Mouse (Mus musculus) forebrain, postnatal 0 days (tissue): ENCODE results near the gene Tmcc2. TPM values are rescaled to one million over a fixed set of nuclear protein-coding genes. Genes with fewer than 3 reads are reported as not detected.
A peak's percentile ranks its signal among the peaks of the same experiment; 100 is the strongest.

Experiments used
- ATAC-seq: fragments of 200-750 bp; cut with Nextera tagmentation; 2 replicates; pipeline ENCODE4 v1.8.0; 2017; ENCODE audit warnings: mild to moderate bottlenecking, moderate library complexity
- DNase-seq: peaks from one replicate; pipeline ENCODE4 v3.0.0-alpha.2; 2015
- H3K27ac ChIP-seq: fragments of 300-500 bp; sonication (generic); 2 replicates; pipeline ENCODE4 v1.5.1; 2014; ENCODE audit warnings: low read depth, mild to moderate bottlenecking, antibody characterized with exemption, low read length, moderate library complexity, mixed read lengths
- H3K27me3 ChIP-seq: fragments of 300-500 bp; sonication (generic); 2 replicates; pipeline ENCODE4 v1.6.1; 2014; ENCODE audit warnings: mild to moderate bottlenecking, low read length, mixed read lengths; ENCODE audit not compliant: insufficient read depth
- H3K36me3 ChIP-seq: fragments of 300-500 bp; sonication (generic); 2 replicates; pipeline ENCODE4 v1.6.1; 2014; ENCODE audit warnings: mild to moderate bottlenecking, moderate library complexity; ENCODE audit not compliant: insufficient read depth
- H3K4me1 ChIP-seq: fragments of 300-500 bp; sonication (generic); 2 replicates; pipeline ENCODE4 v1.6.1; 2014; ENCODE audit warnings: antibody characterized with exemption; ENCODE audit not compliant: insufficient read depth
- H3K4me2 ChIP-seq: fragments of 300-500 bp; sonication (generic); 2 replicates; pipeline ENCODE4 v1.6.1; 2014; ENCODE audit warnings: low read depth, mild to moderate bottlenecking, moderate library complexity
- H3K4me3 ChIP-seq: fragments of 300-500 bp; sonication (generic); 2 replicates; pipeline ENCODE4 v1.5.1; 2014; ENCODE audit warnings: low read depth, low read length, mixed read lengths
- H3K9ac ChIP-seq: fragments of 300-500 bp; sonication (generic); 2 replicates; pipeline ENCODE4 v1.6.1; 2014; ENCODE audit warnings: mild to moderate bottlenecking
- H3K9me3 ChIP-seq: fragments of 300-500 bp; sonication (generic); 2 replicates; pipeline ENCODE4 v1.6.1; 2016; ENCODE audit warnings: low read length
- CTCF ChIP-seq: sonication (generic); IDR thresholded peaks from 2 replicates; pipeline ENCODE4 v1.5.1; 2016; ENCODE audit warnings: antibody characterized with exemption, control low read depth, low read depth
- whole genome bisulfite sequencing: fragments of 180-500 bp; shearing (Covaris S2); extraction: QIAGEN DNeasy Blood & Tissue Kit; methylation state at CpG from one replicate; pipeline ENCODE4 v1.1.7; 2014; 5-methylcytosine and 5-hydroxymethylcytosine counted together
- polyA plus RNA-seq: library from polyadenylated mRNA; unstranded; fragments of >200 nt; fragmentation: Nextera tagmentation; extraction: Ambion mirVana; gene quantifications from 2 replicates; pipeline ENCODE4 v1.2.1, GENCODE M21; 2015
- total RNA-seq: library from RNA; depleted of rRNA; stranded (reverse); fragments of >200 nt; gene quantifications from 2 replicates; pipeline ENCODE4 v1.2.3, GENCODE M21; 2014

The Tmcc2 gene
- total and polyA plus RNA-seq, 2 experiments from 2014 or later, result 41.9 to 104 TPM

DNA sequence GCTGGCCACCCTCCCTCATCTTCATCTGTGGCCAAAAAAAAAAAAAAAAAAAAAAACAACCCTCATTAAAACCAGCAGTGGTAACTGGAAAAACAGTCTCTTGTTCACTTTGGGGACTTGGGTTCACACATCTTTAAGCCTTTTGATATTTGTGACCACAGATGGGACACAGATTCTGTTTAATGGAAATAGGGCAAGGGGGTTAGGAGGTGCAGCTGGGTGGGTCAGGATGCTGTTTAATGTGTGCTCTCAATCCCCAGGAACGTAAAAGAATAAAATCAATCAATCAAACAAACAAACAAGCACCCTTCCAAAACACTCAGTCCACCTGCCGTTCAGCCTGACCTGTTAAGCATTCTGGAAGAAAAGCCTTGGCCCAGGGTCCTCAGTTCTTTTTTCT is 57.9 kb downstream of the Tmcc2 start:
- no peak overlapping the region for H3K27ac ChIP-seq
- peaks cover 10% of the 10 kb centered on the region for H3K36me3 ChIP-seq
- no peak overlapping the region for H3K4me2 ChIP-seq
- H3K4me1 ChIP-seq, result no peaks in the 10 kb centered on the region
- no peak for TF ChIP-seq CTCF
- ATAC-seq, result no peak
- no peaks in the 10 kb centered on the region for H3K9me3 ChIP-seq
- H3K9ac ChIP-seq, result no peak overlapping the region
- no peak for DNase-seq
- H3K4me3 ChIP-seq, result no peak overlapping the region
- WGBS, result 8% methylated on average over 2 of the region's 2 CpGs
- H3K27me3 ChIP-seq, result no peaks in the 10 kb centered on the region

GRCm38 (mm10) chr1:132331283-132331682 is 59.8 kb downstream of the Tmcc2 start:
- Histone ChIP-seq H3K36me3 (peaks cover 10% of the 10 kb centered on the region), H3K4me1 (peaks cover 7% of the 10 kb centered on the region; the same call in 1 of the 2 replicates)

DNA sequence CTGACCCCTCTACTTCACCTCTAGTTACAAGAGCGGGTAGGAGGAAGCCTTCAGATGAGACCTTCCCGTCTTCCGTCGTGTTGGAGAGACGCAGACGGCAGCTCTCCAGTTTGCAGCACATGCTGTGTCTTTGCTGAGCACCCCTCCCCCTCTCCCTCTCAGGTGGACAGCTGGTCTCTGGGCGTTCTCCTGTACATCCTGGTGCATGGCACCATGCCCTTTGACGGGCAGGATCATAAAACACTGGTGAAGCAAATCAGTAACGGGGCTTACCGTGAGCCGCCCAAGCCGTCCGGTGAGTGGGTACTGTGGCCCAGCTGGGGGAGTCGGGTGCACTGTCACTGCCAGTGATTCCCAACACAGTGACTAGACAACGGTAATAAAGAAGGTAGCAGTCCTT is 60.7 kb downstream of the Tmcc2 start:
- peaks cover 7% of the 10 kb centered on the region; the same call in 1 of the 2 replicates for H3K4me1 ChIP-seq
- no peak overlapping the region for H3K9ac ChIP-seq
- 70% methylated on average over 15 of the region's 15 CpGs for WGBS
- DNase-seq (no peak), ATAC-seq (no peak)
- H3K4me3 ChIP-seq, result no peak overlapping the region
- no peaks in the 10 kb centered on the region for H3K9me3 ChIP-seq
- no peaks in the 10 kb centered on the region for H3K27me3 ChIP-seq
- H3K27ac ChIP-seq, result no peak overlapping the region
- no peak for TF ChIP-seq CTCF
- H3K36me3 ChIP-seq, result peaks cover 10% of the 10 kb centered on the region
- H3K4me2 ChIP-seq, result no peak overlapping the region

More at GRCm38 (mm10) chr1:132331283-132331682, 59.8 kb downstream of the Tmcc2 start:
- Histone ChIP-seq H3K27ac (no peak overlapping the region), H3K9me3 (no peaks in the 10 kb centered on the region), H3K4me3 (no peak overlapping the region), H3K27me3 (no peaks in the 10 kb centered on the region), H3K9ac (no peak overlapping the region), H3K4me2 (no peak overlapping the region)
- DNase-seq (no peak), ATAC-seq (no peak)
- no peak for TF ChIP-seq CTCF
- 85% methylated on average over 17 of the region's 17 CpGs for WGBS

DNA sequence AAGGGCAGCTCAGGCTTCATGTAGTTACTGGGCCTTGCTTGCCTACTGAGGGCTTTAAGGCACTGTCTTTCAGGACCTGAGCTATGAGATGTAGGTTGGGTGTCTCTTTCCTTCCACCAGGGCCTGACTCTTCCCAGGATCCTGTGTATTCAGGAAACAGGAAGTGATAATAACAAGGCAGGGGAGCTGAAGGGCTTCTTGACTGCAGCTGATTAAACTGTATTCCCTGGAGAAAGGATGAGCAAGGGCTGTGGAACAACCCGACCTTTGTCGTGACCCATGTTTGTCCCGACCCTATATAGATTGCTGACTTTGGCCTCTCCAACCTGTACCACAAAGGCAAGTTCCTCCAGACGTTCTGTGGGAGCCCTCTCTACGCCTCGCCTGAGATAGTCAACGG is 61.4 kb downstream of the Tmcc2 start:
- Histone ChIP-seq H3K4me1 (peaks cover 7% of the 10 kb centered on the region; the same call in 1 of the 2 replicates), H3K27ac (no peak overlapping the region), H3K36me3 (peaks cover 10% of the 10 kb centered on the region), H3K27me3 (no peaks in the 10 kb centered on the region), H3K4me3 (no peak overlapping the region), H3K9me3 (no peaks in the 10 kb centered on the region), H3K9ac (no peak overlapping the region), H3K4me2 (no peak overlapping the region)
- no peak for TF ChIP-seq CTCF
- no peak for DNase-seq
- ATAC-seq, result no peak
- WGBS, result 87% methylated on average over 7 of the region's 7 CpGs

- no peaks in the 10 kb centered on the region for H3K27me3 ChIP-seq
- WGBS, result 96% methylated on average over 3 of the region's 3 CpGs
- H3K4me1 ChIP-seq, result peaks cover 7% of the 10 kb centered on the region; the same call in 1 of the 2 replicates
- H3K9me3 ChIP-seq, result no peaks in the 10 kb centered on the region
- H3K9ac ChIP-seq, result no peak overlapping the region
- no peak overlapping the region for H3K4me3 ChIP-seq
- H3K36me3 ChIP-seq, result peaks cover 10% of the 10 kb centered on the region
- ATAC-seq (no peak), DNase-seq (no peak)
- H3K27ac ChIP-seq, result no peak overlapping the region
- H3K4me2 ChIP-seq, result no peak overlapping the region
- TF ChIP-seq CTCF, result no peak
These were observed 62.5 kb downstream of the Tmcc2 start for GRCm38 (mm10) chr1:132328565-132328964.

DNA sequence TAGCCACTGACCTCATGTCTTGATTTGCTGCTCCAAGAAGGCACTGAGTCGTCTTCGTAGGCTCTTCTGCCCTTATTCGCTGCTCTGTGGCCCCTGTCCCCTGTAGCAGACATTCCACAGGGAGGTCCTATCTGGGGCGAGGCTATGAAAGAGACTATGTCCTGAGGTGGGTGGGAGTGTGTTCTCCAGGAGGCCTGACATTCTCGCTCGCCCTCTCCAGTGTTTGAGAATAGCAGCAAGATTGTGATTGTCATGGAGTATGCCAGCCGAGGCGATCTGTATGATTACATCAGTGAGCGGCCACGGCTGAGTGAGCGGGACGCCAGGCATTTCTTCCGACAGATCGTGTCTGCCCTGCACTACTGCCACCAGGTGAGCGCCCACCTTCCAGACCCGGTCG is 63.6 kb downstream of the Tmcc2 start:
- no peak overlapping the region for H3K4me2 ChIP-seq
- H3K27me3 ChIP-seq, result no peaks in the 10 kb centered on the region
- WGBS, result 75% methylated on average over 17 of the region's 17 CpGs
- H3K4me1 ChIP-seq, result peaks cover 14% of the 10 kb centered on the region; the same call in 1 of the 2 replicates
- no peak for TF ChIP-seq CTCF
- H3K9me3 ChIP-seq, result no peaks in the 10 kb centered on the region
- H3K9ac ChIP-seq, result no peak overlapping the region
- DNase-seq (no peak), ATAC-seq (no peak)
- H3K4me3 ChIP-seq, result no peak overlapping the region
- H3K27ac ChIP-seq, result no peak overlapping the region
- H3K36me3 ChIP-seq, result peaks cover 10% of the 10 kb centered on the region

DNA sequence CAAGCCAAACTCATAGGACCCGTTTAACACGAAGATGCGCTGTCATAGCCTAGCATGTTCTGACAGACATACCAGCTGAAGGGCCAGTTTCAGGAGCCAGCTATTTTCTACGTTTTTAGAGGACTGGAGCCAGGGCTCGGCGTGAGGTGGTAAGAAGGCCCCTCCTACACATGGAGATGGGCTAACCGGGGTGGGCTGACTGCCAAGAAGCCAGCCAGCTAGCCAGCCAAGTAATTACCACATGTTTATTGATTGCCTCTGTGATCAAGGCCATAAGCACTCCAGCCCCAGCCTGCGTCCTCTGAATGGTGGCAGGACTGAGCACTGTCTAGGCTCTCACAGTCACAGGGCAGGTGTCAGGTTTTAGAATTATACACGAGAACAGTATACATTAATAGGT is 64.3 kb downstream of the Tmcc2 start:
- Histone ChIP-seq H3K27ac (no peak overlapping the region), H3K4me1 (peaks cover 21% of the 10 kb centered on the region; the same call in 1 of the 2 replicates), H3K4me2 (no peak overlapping the region), H3K4me3 (no peak overlapping the region), H3K27me3 (no peaks in the 10 kb centered on the region), H3K9me3 (no peaks in the 10 kb centered on the region), H3K36me3 (peaks cover 7% of the 10 kb centered on the region), H3K9ac (no peak overlapping the region)
- TF ChIP-seq CTCF, result no peak
- WGBS, result 21% methylated on average over 9 of the region's 9 CpGs
- peak; percentile 66 for DNase-seq
- ATAC-seq, result peak; percentile 17; the same call in 1 of the 2 replicates
